Mouse (Mus musculus) myocyte (in vitro differentiated cells): ENCODE data around the gene Impg1.

Experiments
- CEBPB ChIP-seq: IDR thresholded peaks from 2 replicates; pipeline ENCODE4 v1.6.1; 2011; ENCODE audit warnings: mild to moderate bottlenecking, moderate library complexity; ENCODE audit not compliant: poor library complexity, insufficient read depth, severe bottlenecking
- MAX ChIP-seq: IDR thresholded peaks from one replicate; pipeline ENCODE4 v1.6.1; 2011; ENCODE audit warnings: low read depth, mild to moderate bottlenecking, control low read depth
- MYOD1 ChIP-seq, 3 experiments: IDR thresholded peaks; one replicate each; pipeline ENCODE4 v1.6.1; 2011; ENCODE audit warnings: control low read depth in 2 of 3, low read depth in 2 of 3, mild to moderate bottlenecking in 2 of 3, moderate library complexity in 1 of 3; ENCODE audit not compliant: insufficient read length in 2 of 3, control insufficient read depth in 1 of 3
- MYOG ChIP-seq, 3 experiments: IDR thresholded peaks; one replicate each; pipeline ENCODE4 v1.6.1; 2011; ENCODE audit warnings: control low read depth in 2 of 3, low read depth in 2 of 3, mild to moderate bottlenecking in 2 of 3; ENCODE audit not compliant: insufficient read length in 2 of 3, control insufficient read depth in 1 of 3, insufficient read depth in 1 of 3
- POLR2A ChIP-seq: IDR thresholded peaks from one replicate; pipeline ENCODE4 v1.6.1; 2011; ENCODE audit warnings: low read depth, mild to moderate bottlenecking, control low read depth, moderate library complexity; ENCODE audit not compliant: insufficient read length
- REST ChIP-seq: IDR thresholded peaks from one replicate; pipeline ENCODE4 v1.6.1; 2011; ENCODE audit warnings: mild to moderate bottlenecking, control low read depth, moderate library complexity; ENCODE audit not compliant: insufficient read depth, insufficient read length
- SRF ChIP-seq: IDR thresholded peaks from one replicate; pipeline ENCODE4 v1.6.1; 2011; ENCODE audit warnings: low read depth; ENCODE audit not compliant: control insufficient read depth, insufficient read length
- TCF12 ChIP-seq: IDR thresholded peaks from one replicate; pipeline ENCODE4 v1.6.1; 2011; ENCODE audit warnings: mild to moderate bottlenecking, control low read depth; ENCODE audit not compliant: poor library complexity, insufficient read depth, severe bottlenecking
- TCF3 ChIP-seq: IDR thresholded peaks from one replicate; pipeline ENCODE4 v1.6.1; 2011; ENCODE audit warnings: low read depth, control low read depth; ENCODE audit not compliant: insufficient read length
- USF1 ChIP-seq: IDR thresholded peaks from one replicate; pipeline ENCODE4 v1.6.1; 2011; ENCODE audit warnings: low read depth, mild to moderate bottlenecking, control low read depth, moderate library complexity

DNA sequence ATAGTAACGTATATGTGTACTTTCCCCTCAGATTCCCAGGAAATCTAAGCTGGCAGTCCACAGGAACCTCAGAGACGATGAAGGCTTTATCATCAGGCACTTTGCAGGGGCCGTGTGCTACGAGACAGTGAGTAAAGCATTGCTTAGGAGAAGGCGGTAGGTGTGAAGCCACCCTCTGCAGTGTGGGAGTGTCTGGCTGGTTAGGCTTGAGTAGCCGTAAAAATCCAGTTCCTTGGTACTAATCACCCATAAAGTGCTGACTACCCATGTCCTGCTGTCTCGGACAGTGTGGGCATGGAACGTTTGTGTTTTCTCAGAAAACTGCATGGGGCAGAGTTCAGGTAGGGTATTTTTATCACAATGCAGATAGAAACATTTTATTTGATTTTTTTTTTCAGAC is 195.7 kb downstream of the Impg1 start:
- TF ChIP-seq POLR2A: no peak
- no peak for TF ChIP-seq REST
- no peak for TF ChIP-seq MYOD1 (IDR thresholded peaks at IDR 0.05; ENCODE audit: control insufficient read depth in 1 of 3, insufficient read length in 2 of 3, low read depth in 2 of 3)
- TF ChIP-seq MAX: no peak
- TF ChIP-seq USF1: no peak
- TF ChIP-seq MYOG (IDR thresholded peaks at IDR 0.05; ENCODE audit: control insufficient read depth in 1 of 3, insufficient read depth in 1 of 3, insufficient read length in 2 of 3, low read depth in 2 of 3): no peak
- no peak for TF ChIP-seq CEBPB
- no peak for TF ChIP-seq TCF3
- no peak for TF ChIP-seq TCF12
- no peak for TF ChIP-seq SRF
